In the genomic region with DNA sequence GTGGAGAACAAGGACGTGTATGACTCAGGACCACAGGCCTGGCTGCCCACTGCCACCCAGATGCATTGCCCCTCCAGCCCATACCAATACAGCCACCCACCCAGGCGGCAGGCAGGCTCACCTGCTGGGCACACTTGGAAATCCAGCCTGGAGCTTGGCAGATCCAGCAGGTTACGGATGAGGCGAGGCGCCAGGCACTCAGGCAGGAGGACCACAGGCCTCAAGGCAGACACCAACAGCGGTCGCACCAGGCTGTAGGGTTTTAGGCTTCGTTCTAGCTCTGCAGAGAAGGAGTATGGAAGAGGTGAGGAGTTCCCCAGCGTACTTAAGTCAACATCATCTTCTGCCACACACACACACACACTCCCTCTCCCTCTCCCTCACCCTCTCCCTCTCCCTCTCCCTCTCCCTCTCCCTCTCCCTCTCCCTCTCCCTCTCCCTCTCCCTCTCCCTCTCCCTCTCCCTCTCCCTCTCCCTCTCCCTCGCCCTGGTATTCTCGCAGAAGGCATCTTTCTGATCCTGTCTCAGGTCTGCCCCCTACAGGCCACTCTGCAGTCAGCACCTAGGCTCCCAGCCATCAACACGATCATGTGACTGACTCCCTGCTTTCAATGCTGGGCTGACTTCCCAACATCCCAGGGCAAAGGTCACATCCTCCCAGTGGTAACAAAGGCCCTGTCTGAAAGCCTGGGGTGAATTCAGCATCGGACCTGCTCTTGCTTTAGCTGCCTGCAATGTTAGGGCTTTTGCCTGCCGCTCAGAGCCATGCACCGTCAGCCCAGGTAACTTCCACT, we compare ENCODE assay signal across 8 mouse cellular contexts. TPM values are rescaled to one million over a fixed set of nuclear protein-coding genes. Genes with fewer than 3 reads are reported as not detected.
DNase-seq lines count a peak whose midpoint lies in the region; ATAC-seq and TF ChIP-seq lines count a peak whose summit lies in the region.

No protein-coding gene starts in this region.

- H3K4me1 ChIP-seq in ES-E14 (ENCODE audit: control insufficient read depth in 2 of 2, insufficient read depth in 2 of 2, low read length in 2 of 2, poor library complexity in 1 of 2) = peaks cover 2 to 24% of the 10 kb centered on the region in 2 experiments; a peak in 2 of 4 replicates
- peaks cover 3% of the 10 kb centered on the region; the same call in 1 of the 2 replicates for H3K4me1 ChIP-seq in forebrain, embryonic 14.5 days (ENCODE audit: control insufficient read depth, insufficient read depth, low read length)
- peaks cover 10% of the 10 kb centered on the region for H3K4me1 ChIP-seq in lung, adult 2 months (ENCODE audit: control insufficient read depth, insufficient read depth, low read length)

- 43% methylated on average over 14 of the region's 15 CpGs for WGBS in forebrain, embryonic 14.5 days
- WGBS in lung, adult 2 months = 61% methylated on average over 13 of the region's 15 CpGs

- intact Hi-C loops in heart, postnatal 36 days (cut with DNase I) = no loop called here

- peak; percentile 77 for TF ChIP-seq CTCF in layer of hippocampus, adult 2 months (conservative IDR thresholded peaks at IDR 0.05)
- peak; percentile 93 for TF ChIP-seq CTCF in lung, adult 2 months (IDR thresholded peaks at IDR 0.05; ENCODE audit: insufficient read depth, low read length)

- TF ChIP-seq POLR2A in lung, adult 2 months (IDR thresholded peaks at IDR 0.05; ENCODE audit: borderline replicate concordance, extremely low read depth, low read depth, low read length) = no peak

- H3K27ac ChIP-seq in ES-E14 (ENCODE audit: insufficient read depth, low read depth, low read length, poor library complexity, severe bottlenecking) = peak overlapping the region; percentile 42
- H3K27ac ChIP-seq in forebrain, embryonic 14.5 days (ENCODE audit: low read depth, low read length) = 0 out of 2 replicates have a peak overlapping the region, but pooled peaks have one; percentile 21
- H3K27ac ChIP-seq in layer of hippocampus, adult 2 months = peak overlapping the region; percentile 79

- peak overlapping the region; percentile 41 to 48; a peak in 2 of 4 replicates for H3K4me3 ChIP-seq in ES-E14 (ENCODE audit: insufficient read depth in 1 of 2, low read depth in 1 of 2, low read length in 2 of 2, poor library complexity in 1 of 2, severe bottlenecking in 1 of 2)
- H3K4me3 ChIP-seq in forebrain, embryonic 14.5 days (ENCODE audit: low read depth, low read length) = no peak overlapping the region
- H3K4me3 ChIP-seq in layer of hippocampus, adult 2 months = peak overlapping the region; percentile 42
- no peak overlapping the region for H3K4me3 ChIP-seq in lung, adult 2 months (replicated peaks; ENCODE audit: extremely low read depth, low read depth, low read length)

- peak; percentile 33 for ATAC-seq in forebrain, embryonic 14.5 days

- H3K36me3 ChIP-seq in ES-E14 (ENCODE audit: control insufficient read depth, insufficient read depth, low read length, poor library complexity, severe bottlenecking) = peaks cover 18% of the 10 kb centered on the region
- H3K36me3 ChIP-seq in forebrain, embryonic 14.5 days (ENCODE audit: control insufficient read depth, insufficient read depth, low read length) = no peaks in the 10 kb centered on the region

- no peaks in the 10 kb centered on the region for H3K27me3 ChIP-seq in forebrain, embryonic 14.5 days (replicated peaks; ENCODE audit: control insufficient read depth, insufficient read depth, low read length)

- DNase-seq in ES-E14 (ENCODE audit: low read depth, low spot score) = peak; percentile 95
- peak; percentile 50 for DNase-seq in c-Kit-positive CD71-positive TER-119-positive erythroid progenitor cells, embryonic 14.5 days (ENCODE audit: low spot score)
- peak; percentile 87 for DNase-seq in forebrain, embryonic 14.5 days (ENCODE audit: low spot score)
- DNase-seq in heart, postnatal 36 days = peak; percentile 90 to 92
- peak; percentile 89 to 94 for DNase-seq in layer of hippocampus, adult 2 months (ENCODE audit: low spot score in 2 of 2)
- peak; percentile 88 for DNase-seq in lung, adult 2 months
- DNase-seq in ovary, postnatal 36 days (ENCODE audit: low spot score) = peak; percentile 81
- DNase-seq in thymus, postnatal 14 days = peak; percentile 83

- H3K4me2 ChIP-seq in forebrain, embryonic 14.5 days (ENCODE audit: low read length) = no peak overlapping the region

- peak overlapping the region; percentile 49 for H3K9ac ChIP-seq in ES-E14 (ENCODE audit: insufficient read depth, low read depth, low read length, poor library complexity, severe bottlenecking)
- H3K9ac ChIP-seq in forebrain, embryonic 14.5 days (ENCODE audit: low read length) = no peak overlapping the region

- H3K9me3 ChIP-seq in ES-E14 (ENCODE audit: control insufficient read depth, insufficient read depth, low read depth, low read length) = no peaks in the 10 kb centered on the region
- no peaks in the 10 kb centered on the region for H3K9me3 ChIP-seq in forebrain, embryonic 14.5 days (replicated peaks; ENCODE audit: control insufficient read depth, low read length)

- in situ Hi-C loops in ES-E14 (cut with MboI; ENCODE audit: low sequenced_read_pairs in 2 of 2, unreplicated experiment in 2 of 2) = no loop called here

TF ChIP-seq in ES-E14, 5 proteins besides CTCF, POLR2A, EP300 and RAD21:
- TF ChIP-seq HCFC1 (IDR thresholded peaks at IDR 0.05; ENCODE audit: borderline replicate concordance, insufficient read depth, low read length) (0 out of 2 replicates have a peak, but pooled peaks have one; percentile 34), ZNF384 (IDR thresholded peaks at IDR 0.05; ENCODE audit: low read depth, low read length) (no peak), ZC3H11A (IDR thresholded peaks at IDR 0.05; ENCODE audit: borderline replicate concordance, low read depth, low read length) (no peak)

RNA-seq across cellular contexts. Expression of a gene that starts 5.0 kb away (rescaled TPM):
- total RNA-seq in ES-E14 (2012; rRNA removed) = 7.3 and 11.7 TPM in 2 replicates
- 48.2 and 51.5 TPM in 2 replicates for polyA plus RNA-seq in forebrain, embryonic 14.5 days (2014; fragmentation: Nextera tagmentation; extraction: Ambion mirVana)
- total RNA-seq in heart, postnatal 36 days (2021) = 10 to 100 TPM; 11.2 to 11.8 TPM
- 1 to 10 TPM; 4.4 to 4.7 TPM for total RNA-seq in layer of hippocampus, adult 2 months (2021)
- 78.0 and 98.3 TPM in 2 replicates for polyA plus RNA-seq in lung, adult 2 months (2012; rRNA removed)

RNA-seq across cellular contexts. Expression of a gene that starts 24.6 kb away (rescaled TPM):
- total RNA-seq in ES-E14 (2012; rRNA removed) = 3.8 and 5.0 TPM in 2 replicates
- polyA plus RNA-seq in forebrain, embryonic 14.5 days (2014; fragmentation: Nextera tagmentation; extraction: Ambion mirVana) = 1.1 and 1.4 TPM in 2 replicates
- 10 to 100 TPM; 15.4 to 19.0 TPM for total RNA-seq in heart, postnatal 36 days (2021)
- 1 to 10 TPM; 5.4 to 5.5 TPM for total RNA-seq in layer of hippocampus, adult 2 months (2021)
- 61.5 and 73.5 TPM in 2 replicates for polyA plus RNA-seq in lung, adult 2 months (2012; rRNA removed)

RNA-seq across cellular contexts. Expression of a gene that starts 59.7 kb away (rescaled TPM):
- total RNA-seq in ES-E14 (2012; rRNA removed) = 0.09 and 0.53 TPM in 2 replicates
- 3.7 and 5.3 TPM in 2 replicates for polyA plus RNA-seq in forebrain, embryonic 14.5 days (2014; fragmentation: Nextera tagmentation; extraction: Ambion mirVana)
- 1 to 10 TPM in 1 of 2 experiments, under 1 TPM in 1; 0.75 to 1.5 TPM for total RNA-seq in heart, postnatal 36 days (2021)
- 100 to 1,000 TPM; 202 to 204 TPM for total RNA-seq in layer of hippocampus, adult 2 months (2021)
- 0.02 and 0.09 TPM in 2 replicates for polyA plus RNA-seq in lung, adult 2 months (2012; rRNA removed)

Comparison
In these comparisons a context has a peak if more than half of its experiments do, and no peak if none do; other contexts are left out.
1. H3K27ac ChIP-seq: peak in every context shown above with its lines; median percentile 79 in layer of hippocampus, adult 2 months; 42 in ES-E14; 21 in forebrain, embryonic 14.5 days.
2. H3K4me3 ChIP-seq: peak in ES-E14 (2 of 2) and layer of hippocampus, adult 2 months (single experiment); none in forebrain, embryonic 14.5 days (single experiment) and lung, adult 2 months (single experiment).
3. RNA of a gene that starts 59.7 kb away (total RNA-seq): 202 to 204 TPM in layer of hippocampus, adult 2 months; 0.75 to 1.5 TPM in heart, postnatal 36 days and 0.09 to 0.53 TPM in ES-E14; every median in the first group is over 10 times any median in the second.
4. Peak in every context shown above with its lines, with median percentiles within 50 percentile points of each other: DNase-seq.